In the genomic region with DNA sequence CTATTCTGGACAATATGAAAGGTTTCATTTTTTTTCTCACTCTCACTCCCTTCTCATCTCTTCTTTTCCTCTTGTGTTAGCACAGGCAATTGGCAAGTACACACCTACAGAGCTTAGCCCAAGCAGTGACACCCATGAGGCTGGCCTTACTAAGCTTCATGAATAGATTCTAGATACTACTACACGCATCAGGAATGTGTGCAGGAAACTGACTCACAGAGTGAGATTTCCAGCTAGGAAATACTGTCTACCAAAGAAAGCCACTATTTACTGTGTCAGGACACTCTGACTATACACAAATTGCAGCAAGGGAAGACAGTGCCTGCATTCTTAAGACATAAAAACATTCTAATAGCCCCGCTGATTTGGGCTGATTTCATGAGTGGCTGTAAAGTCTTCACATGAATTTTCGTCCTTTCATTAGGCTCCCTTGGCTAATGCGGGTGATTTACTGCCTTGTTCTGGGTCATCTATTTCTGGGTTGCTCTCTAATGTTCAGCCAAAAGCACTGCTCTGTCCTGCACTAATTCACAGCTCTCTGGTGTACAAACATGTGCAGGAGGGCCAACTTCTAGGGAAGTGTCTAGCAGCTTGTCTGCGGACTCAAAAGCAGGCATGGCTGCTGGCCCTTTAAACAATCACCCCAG, we compare ENCODE assay signal across 8 mouse cellular contexts.
DNase-seq lines count a peak whose midpoint lies in the region.

No protein-coding gene starts in this region.

- peak; percentile 23 for DNase-seq in embryo, embryonic 11 days
- DNase-seq in embryo, embryonic 9.5 days (ENCODE audit: extremely low spot score), result no peak
- DNase-seq in retina, adult 2 months (ENCODE audit: low read depth, low spot score), result peak; percentile 22
- no peak for DNase-seq in retina, postnatal 1 day
- peak; percentile 26 for DNase-seq in kidney, adult 11 months
- peak; percentile 76 for DNase-seq in skeletal muscle tissue, adult 2 months (ENCODE audit: low read depth, low spot score)
- DNase-seq in spleen, postnatal 14 days (ENCODE audit: low spot score in 2 of 2), result no peak
- DNase-seq in lung, adult 18-20 months, result no peak

Comparison
In these comparisons a context has a peak if more than half of its experiments do, and no peak if none do; other contexts are left out.
1. DNase-seq: peak in embryo, embryonic 11 days (single experiment), retina, adult 2 months (single experiment), kidney, adult 11 months (single experiment) and skeletal muscle tissue, adult 2 months (single experiment); none in embryo, embryonic 9.5 days (single experiment), retina, postnatal 1 day (single experiment), spleen, postnatal 14 days (0 of 2) and lung, adult 18-20 months (0 of 2).